Mouse (Mus musculus): ENCODE results near the gene Pias1.

The Pias1 gene

DNA sequence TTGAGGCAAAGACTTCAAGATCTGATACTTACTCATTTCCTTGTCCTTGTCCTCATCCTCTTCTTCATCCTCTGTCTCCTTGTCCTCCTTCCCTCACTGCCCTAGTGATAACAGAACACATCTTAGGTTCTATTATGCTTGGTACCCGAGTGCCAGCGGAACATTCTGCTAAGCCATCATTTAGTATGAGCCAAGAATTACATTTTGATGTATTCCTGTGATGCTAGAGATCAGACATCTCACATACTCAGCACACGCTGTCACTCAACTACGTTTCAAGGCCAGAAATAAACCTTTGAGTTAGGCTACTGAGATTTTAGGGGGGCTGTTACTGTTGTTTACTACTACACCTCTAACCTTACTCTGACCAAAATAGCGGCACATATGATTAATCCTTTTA, at the start of gene Pias1:
TSS of gene Pias1 (minus strand) at position 101 of the 400 bp plus-strand sequence.
- in situ Hi-C loops (cut with MseI, MboI): no loop called here

DNA sequence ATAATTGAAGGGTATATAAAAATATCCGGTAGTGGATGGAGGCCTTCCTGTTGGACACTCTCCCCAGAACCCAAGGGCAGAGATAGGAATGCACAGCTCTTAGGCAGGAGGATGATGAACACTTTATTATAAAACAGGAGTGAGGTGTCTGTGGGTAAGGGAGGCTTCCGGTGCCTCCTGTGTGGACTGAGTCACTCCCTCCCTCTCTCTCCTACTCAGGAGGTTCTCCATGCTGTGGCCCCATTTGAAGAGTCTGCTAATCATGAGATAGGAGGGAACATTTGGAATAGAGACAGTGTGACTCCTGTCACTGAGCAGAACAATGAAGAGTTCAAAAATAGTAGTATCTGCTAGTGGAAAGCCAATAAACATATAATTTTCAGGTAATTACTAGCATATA, 47.7 kb upstream of the Pias1 start:
- in situ Hi-C loops (cut with MseI, MboI): no loop called here

DNA sequence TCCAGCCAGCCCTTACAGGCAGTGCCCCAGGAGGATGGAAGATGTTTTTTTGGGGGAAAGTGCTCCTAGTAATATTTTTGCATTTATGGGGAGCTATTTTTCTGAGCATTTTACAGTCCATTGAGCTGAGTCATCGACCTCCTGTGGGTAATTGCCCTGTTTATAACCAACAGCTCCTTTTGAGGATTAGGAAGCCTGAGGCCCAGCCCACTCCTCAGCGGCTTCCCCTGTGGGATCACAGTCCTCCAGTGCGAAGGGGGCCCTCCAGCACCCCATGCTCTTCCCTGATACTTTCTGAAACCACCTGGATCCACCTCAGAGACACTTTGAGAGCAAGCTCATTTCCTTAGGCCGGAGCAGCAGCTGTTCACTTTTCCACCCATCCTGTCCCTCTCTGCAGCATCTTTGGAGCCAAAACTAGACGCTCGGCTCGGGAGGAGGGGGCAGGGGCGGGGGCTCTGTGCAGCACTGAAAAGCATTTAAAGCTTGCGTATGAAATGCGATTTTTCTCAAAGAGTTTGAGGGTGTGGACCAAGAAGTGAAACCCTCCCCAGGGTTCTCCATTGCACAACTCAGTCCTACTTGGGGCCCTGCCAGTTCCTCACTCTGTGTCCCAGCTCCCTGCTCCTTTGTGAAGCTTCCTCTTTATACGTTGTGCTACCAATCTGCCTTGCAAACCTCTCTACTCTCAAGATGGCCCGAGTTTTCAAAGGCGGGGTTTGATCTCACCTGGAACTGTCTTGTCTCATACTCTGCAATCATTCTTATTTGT, 43.5 kb upstream of the Pias1 start:
- in situ Hi-C loops (cut with MseI, MboI): no loop called here

DNA sequence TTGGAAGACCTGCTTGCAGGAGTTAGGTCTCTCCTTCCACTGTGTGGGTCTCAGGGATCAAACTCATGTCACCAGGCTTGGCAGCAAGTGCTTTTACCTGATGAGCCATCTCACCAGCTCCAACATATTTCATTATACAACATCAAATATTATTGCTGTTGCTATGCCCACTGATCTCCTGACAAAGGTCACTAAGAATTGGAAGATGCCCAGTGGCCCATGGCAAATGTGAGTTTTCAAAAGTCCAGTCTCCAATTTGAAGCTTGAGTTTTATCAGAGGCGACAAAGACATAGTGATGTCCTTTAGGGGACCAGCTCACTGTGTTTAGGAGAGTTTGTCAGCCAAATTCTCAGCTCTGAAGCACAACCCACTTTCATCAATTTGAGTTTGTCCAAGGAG, 34.8 kb upstream of the Pias1 start:
- in situ Hi-C loops (cut with MseI, MboI): no loop called here

DNA sequence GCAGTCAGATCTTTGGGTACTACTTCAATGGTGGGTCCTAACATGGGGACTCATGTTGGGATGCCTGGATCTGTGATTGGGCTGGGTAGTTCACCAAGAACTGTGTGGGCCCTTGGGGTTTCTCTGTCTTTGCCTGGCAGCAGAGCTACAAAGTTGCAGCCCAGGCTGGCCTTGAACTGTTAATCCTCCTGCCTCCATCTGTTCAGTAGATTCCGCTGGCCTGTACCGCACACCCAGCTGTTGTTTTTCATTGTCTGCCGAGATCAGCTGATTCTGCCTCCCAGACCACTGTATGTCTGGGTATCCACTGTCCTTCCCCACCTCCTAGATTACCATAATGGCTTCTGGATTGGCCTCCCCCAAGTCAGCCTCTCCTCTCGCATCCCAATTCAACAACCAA, 19.6 kb upstream of the Pias1 start:
- in situ Hi-C loops (cut with MseI, MboI): no loop called here

DNA sequence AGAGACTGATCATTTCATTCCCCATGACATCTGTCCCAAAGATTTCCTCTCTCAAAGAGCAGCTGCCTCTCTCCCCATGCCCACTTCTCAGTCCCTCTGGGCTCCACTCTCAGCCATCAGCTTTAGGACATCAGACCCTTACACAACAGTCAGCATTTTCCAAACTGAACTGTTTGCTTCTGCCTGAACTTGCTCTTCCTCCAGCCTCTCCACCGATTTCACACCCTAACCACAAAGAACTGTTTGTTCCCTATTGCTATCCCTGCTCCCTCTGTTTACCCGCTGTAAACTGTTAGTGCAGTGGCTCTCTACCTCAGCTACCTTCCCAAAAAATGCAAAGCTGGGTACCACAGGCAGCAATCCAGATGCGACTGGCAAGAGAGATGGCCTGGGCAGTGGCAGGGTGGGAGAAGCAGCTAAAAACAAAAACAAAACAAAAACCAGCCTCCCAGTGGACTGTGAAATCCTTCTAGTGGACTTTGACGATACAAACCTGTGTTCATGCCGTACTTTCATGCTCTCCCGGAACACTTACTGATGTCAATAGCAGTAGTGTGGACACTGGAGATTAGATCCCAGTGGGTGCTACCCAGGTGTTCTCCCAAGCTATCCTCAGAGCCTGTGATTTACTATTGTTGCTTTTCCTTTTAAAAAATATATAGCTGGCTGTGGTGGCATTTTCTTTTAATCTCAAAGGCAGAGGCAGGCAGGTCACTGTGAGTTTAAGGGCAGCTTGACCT, 18.5 kb upstream of the Pias1 start:
- in situ Hi-C loops (cut with MseI, MboI): no loop called here

DNA sequence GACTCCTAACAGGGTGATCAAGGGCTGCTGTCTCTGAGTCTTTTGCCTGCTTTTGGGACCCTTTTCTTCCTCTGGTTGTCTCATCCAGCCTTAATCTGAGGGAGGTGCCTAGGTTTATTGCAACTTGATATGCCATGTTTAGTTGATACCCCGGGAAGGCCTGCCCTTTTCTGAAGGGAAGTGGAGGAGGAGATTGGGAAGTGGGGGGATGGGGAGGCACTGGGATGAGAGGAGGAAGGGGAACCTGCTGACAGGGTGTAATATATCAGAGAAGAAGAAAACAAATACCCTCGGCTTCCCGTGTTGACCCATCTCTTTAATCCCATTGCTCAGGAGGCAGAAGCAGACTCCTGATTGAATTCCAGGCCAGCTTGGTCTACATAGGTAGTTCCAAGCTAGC, 10.8 kb upstream of the Pias1 start:
- in situ Hi-C loops (cut with MseI, MboI): no loop called here

DNA sequence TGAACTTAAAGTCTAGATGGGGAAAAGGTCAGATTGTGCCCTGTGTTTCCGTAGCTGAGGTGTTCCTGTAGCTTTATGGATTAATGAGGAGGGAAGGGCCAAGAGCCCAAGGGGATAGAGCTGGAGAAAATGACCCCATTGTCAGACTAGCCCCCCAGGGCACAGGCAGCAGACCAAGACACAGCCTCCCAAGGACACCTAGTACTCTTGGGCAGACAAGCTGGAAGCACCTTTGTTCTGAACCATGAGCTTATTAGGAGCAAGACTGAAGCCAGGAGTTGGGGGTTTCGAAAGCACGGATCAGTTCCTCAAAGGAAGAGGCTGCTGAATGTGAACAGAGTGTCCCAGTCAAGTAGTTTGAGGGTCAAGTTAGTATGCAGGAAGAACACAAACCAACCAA, 9.9 kb upstream of the Pias1 start:
- in situ Hi-C loops (cut with MseI, MboI): no loop called here

DNA sequence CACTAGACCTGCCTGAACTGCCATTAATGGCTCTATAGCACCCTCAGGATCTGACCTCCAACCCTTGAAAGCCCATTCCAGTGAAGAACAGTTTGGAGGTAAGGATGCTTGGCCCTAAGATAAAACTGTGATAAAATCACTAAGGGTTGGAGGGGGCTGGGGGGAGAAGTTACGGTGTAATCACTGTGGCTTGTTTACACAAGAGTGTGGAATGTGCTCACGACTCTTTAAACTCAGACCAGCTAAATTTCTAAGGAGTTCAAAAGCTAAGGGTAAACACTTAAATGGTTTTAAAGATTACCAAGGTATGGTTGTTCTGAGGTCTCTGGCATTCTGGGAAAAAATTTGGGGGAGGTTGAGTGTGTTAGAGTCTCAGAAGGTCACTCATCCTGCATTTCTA, 7.5 kb upstream of the Pias1 start:
- in situ Hi-C loops (cut with MseI, MboI): no loop called here

DNA sequence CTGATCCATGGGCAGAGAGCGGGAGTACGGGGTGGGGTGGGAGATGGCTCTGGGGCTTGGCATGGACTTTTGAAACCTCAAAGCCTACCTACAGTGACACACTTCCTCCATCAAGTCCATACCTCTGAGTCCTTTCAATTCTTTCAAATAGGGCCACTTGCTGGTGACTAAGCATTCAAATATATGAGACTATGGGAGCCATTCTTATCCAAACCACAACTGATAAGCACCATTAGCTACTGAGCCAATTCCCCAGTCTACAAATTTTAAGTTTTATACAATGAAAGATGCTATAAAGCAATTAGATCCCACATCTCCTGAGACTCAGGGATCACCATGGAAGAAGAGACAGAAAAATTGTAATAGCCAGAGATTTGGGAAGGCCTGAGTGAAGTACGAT, 2.4 kb upstream of the Pias1 start:
- in situ Hi-C loops (cut with MseI, MboI): no loop called here

DNA sequence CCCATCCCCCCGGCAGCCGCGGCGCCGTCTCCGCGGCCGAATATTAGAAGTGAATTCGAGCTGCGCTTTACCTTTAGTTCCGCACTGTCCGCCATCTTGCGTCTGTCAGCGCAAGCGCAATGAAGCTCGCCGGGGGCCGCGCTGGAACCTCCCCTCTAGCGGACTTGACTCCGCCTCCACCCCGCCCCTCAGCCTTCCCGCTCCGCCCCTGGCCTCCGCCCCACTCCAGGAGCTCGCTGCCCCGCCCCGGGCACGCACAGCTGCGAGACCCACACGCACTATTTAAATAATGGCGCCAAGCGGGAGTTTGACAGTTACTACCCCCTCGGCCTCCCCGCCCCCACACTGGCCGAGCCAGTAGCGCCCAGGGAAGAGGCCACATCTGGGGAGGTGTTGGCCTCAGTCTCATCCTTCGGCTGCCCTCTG, 6.9 kb downstream of the Pias1 start:
- in situ Hi-C loops (cut with MseI, MboI): no loop called here

DNA sequence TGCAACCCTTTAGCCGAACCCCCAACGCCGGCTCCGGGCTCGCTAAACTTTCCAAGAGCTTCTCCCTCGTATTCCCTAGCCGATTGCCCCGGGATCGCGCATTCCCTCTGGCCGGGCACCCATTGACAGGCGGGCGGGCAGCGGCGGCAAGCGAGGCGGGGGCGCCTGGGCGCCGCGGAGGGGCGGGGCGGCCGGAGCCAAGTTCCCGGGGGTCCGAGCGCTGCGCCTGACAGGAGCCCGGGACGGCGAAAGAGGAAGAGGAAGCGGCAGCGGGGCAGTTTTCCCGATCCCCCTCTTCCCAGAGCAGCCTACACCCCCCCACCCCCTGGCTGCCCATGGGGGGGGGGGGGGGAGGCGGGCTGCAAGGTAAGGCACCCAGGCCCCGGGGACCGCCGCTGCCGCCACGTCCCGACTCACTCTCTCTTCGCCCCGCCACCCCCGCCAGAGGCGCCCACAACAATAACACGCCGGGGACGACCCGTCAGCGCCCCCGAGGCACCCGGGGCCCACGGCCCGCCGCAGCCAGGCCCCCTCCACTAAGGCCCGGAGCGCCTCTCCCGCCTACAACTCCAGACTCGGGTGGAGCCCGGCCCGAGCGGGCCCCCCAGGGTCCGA, 7.5 kb downstream of the Pias1 start:
- in situ Hi-C loops (cut with MseI, MboI): no loop called here

DNA sequence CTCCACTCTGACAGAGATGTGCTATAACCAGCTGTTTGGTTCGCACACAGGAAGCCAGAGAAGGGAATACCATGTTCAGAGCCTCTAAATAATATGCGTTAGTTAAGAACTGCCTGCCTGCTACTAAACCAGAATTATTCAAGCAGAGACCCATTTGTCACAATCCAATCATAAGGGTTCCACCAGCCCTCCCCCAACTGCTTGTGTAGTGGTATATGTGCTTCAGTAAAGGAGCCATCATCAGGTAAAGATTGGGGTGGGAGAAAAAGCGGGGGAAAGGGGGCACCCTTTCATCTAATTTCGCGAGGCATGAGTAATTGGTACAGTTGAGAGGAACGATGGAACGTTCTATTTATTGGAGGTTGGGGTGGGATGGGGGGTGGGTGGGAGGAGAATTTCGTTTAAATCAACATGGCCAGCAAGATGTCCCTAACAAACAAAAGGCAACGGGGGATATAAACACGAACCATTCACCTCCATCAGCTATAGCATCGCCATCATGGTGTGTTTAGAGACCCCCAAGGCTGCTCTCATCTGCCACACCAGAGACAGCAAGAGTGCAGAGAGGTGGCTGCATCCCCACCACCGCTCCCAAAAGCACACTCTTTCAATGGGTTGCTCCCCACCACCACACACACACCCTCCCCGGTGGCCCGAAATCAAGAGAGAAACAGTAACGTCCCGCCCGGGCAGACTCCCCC, 8.1 kb downstream of the Pias1 start:
- in situ Hi-C loops (cut with MseI, MboI): loop anchor here in 1 of 2 experiments (10.0 kb wide), 1 partner anchor 145 kb away; no protein-coding TSS in a partner anchor

DNA sequence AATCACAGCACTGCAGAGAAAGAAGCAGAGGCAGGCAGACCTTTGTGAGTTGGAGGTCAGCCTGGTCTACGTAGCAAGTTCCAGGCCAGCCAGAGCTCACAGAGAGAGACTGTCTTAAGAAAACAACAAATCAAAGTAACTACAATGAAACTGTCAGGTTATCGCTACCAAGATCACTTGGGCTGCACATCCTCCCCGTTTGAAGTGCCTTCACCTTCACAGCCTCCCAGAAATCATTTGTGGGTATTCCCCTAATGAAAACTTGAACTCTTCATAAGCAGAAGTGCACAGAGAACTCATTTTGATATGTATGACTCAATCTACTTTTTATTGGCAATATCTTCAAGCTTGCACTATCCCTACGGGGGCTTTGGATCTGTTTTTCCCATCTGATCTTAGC, 10.6 kb downstream of the Pias1 start:
- in situ Hi-C loops (cut with MseI, MboI): loop anchor here in 1 of 2 experiments (10.0 kb wide), 1 partner anchor 148 kb away; no protein-coding TSS in a partner anchor

DNA sequence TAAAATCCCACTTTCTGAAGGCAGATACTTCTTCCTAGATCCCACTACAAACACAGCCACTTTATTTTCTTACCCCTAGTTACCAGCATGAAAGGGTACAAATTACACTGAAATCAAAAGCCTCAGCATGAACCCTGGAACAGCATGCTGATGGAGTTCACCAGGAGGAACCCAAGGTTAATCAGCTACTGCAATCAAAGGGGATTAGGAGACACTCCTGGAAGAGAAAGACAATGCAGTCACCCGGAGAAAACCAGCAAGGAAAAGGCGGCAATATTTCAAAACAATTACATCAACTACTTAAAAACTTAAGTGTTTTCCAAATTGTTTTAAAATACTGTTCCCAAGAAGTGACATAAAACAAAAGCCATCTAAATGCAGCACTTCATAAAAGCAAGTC, 11.9 kb downstream of the Pias1 start:
- in situ Hi-C loops (cut with MseI, MboI): loop anchor here in 1 of 2 experiments (10.0 kb wide), 1 partner anchor 149 kb away; no protein-coding TSS in a partner anchor

DNA sequence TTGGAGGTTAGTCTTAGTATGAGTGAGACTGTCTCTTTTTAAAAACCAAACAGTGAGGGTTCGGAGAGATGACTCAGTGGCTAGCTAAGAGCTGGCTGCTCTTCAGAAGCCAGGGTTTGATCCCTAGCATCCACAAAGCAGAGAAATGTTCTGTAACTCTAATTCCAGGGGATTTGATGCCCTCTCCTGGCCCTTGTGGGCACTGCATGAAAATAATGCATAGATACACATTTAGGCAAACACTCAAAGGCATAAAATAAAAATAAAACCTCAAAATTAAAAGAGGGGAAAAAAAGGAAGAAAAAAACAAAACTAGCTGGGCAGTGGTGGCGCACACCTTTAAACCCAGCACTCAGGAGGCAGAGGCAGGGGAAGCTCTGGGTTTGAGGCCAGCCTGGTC, 13.3 kb downstream of the Pias1 start:
- in situ Hi-C loops (cut with MseI, MboI): loop anchor here in 1 of 2 experiments (10.0 kb wide), 1 partner anchor 150 kb away; no protein-coding TSS in a partner anchor

DNA sequence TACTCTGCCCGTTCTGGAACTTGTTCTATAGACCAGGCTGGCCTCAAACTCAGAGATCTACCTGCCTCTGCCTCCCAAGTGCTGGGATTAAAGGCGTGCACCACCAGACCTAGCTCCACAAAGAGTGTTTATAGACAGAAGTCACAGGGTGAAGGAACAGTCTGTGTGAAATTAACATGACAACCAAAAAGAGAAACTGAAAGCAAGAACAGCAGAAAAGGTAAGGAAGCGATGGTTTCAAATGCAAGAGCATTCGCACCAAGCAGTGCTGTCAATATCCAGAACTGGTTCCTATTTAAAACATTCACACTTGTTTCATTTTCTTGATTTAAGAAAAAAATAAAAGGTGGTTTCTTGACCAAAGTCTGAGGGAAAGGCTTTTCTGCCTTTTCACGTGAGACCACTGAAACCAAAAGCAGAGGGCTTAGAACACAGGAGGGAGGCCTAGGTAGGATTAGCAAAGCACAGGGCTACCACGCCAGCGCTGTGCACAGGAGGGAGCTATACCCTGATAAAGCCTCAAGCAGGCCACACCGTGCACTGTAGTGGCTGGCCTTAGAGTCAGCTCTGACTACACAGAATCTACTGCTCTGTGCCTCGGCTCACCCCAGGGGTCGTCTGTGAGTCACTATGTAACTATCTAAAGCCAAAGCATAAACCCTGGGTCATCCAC, 15.5 kb downstream of the Pias1 start:
- in situ Hi-C loops (cut with MseI, MboI): loop anchor here in 1 of 2 experiments (10.0 kb wide), 1 partner anchor 153 kb away; no protein-coding TSS in a partner anchor

DNA sequence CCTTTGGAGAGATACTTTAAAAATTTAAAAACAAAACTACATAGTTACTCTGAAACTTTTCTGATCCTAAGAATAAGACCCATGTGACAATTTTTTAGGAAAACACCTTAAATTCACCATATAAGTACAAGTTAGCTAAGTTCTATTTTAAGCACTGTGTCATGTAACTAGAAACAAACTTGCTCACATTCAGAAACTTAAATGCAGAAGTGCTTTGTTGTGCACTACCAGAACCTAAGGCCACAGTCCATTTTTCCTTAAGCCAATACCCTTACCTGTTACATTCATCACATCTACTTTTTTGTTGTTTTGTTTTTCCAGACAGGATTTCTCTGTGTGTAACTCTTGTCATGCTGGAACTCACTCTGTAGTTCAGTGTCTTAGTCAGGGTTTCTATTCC, 17.4 kb downstream of the Pias1 start:
- in situ Hi-C loops (cut with MseI, MboI): loop anchor here in 1 of 2 experiments (10.0 kb wide), 1 partner anchor 154 kb away; no protein-coding TSS in a partner anchor

DNA sequence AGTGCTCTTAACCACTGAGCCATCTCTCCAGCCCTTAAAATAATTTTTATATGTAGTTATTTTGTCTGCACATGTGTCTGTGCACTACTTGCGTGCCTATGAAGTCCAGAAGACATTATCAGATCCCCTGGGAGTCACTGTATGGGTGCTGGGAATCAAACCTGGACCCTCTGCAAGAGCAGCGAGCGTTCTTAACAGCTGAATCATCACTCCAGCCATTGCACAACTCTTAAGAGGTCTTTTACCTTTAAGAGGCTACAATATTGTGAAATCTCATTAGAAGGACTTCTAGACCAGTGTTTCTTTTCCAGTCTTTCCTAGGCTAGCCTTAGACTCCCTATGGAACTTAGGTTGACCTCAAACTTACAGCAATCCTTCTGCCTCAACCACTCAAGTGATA, 21.7 kb downstream of the Pias1 start:
- in situ Hi-C loops (cut with MseI, MboI): no loop called here

DNA sequence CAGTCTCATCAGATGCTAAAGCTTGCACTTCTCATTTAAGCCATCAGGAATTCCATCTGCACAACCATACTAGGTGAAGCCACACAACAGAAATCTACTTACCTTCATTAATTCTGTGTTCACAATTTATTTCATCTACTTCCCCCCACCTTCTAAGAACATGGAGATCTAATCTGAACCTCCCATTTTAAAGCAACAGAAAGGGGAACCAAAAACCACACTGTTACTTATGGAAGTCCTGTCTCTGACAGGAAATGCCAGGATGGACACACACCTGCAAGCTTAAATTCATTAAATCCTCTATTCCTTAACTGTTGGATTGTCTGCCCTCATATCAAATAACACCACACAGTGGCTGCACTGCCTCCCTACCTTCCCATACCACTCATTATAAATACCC, 35.0 kb downstream of the Pias1 start:
- in situ Hi-C loops (cut with MseI, MboI): no loop called here

DNA sequence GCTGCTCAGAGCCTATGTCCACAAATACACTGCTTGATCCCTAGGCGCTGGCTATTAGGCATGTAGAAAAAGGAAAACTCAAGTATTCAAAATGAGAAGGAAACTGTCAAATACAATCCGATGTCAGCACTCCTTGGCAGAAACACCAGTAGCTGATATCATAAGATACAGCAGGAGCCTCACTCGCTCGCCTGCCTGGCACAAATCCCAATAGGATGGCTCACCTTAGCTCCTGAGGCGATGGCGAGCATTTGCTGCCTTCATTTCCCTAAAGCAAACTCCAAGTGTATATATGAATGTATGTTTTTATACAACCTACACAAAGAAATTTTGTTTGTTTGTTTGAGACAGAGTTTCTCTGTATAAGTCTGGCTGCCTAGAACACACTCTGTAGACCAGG, 42.4 kb downstream of the Pias1 start:
- in situ Hi-C loops (cut with MseI, MboI): no loop called here
